Mouse (Mus musculus) small intestine, adult 2 months (tissue): Measurements from ENCODE around the gene 1810013L24Rik.

Experiments
- CTCF ChIP-seq: fragments of 200-500 bp; IDR thresholded peaks from 2 replicates; pipeline ENCODE4 v1.5.1; 2012; ENCODE audit warnings: low read depth, mild to moderate bottlenecking, control low read depth, inconsistent platforms, low read length, moderate library complexity, mixed read lengths; ENCODE audit not compliant: insufficient replicate concordance, insufficient read length; ENCODE audit errors: extremely low read depth
- POLR2A ChIP-seq: fragments of 200-500 bp; IDR thresholded peaks from 2 replicates; pipeline ENCODE4 v1.6.1; 2012; ENCODE audit warnings: low read depth, mild to moderate bottlenecking, control low read depth, inconsistent platforms, low read length, moderate library complexity

DNA sequence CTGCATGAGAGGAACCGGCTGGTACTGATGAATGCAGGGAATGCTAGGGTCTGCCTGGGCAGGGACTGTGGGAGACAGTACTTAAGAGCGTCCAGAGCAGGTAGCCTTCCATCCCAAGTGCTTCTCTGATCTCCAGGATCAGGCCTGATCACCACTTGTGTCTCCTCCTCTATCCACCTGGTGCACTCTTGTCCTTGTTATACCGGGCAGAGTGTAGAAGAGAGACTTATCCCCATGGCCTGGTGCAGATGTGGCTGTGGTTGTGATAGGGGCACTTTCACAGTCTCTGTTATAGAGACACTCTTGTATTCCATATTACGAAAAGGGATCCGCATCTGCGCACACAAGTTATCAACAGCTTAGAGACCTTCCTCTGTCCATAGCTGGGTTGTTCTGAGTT is 41.5 kb downstream of the 1810013L24Rik start:
- TF ChIP-seq CTCF (no peak), POLR2A (no peak)
